Mouse (Mus musculus) ovary, adult 2 months (tissue): ENCODE results near the gene Mab21l1. TPM values are rescaled to one million over a fixed set of nuclear protein-coding genes. Genes with fewer than 3 reads are reported as not detected.

ENCODE experiments used
- polyA plus RNA-seq: library from polyadenylated mRNA; depleted of rRNA; stranded (reverse); fragments of >200 nt; gene quantifications from 2 replicates; pipeline ENCODE4 v1.2.3, GENCODE M21; 2012; rRNA removed

Mab21l1 gene
- polyA plus RNA-seq, result 0.11 TPM in 1 of 2 replicates, not detected in the other

GRCm38 (mm10) chr3:55782056-55782687, at the start of gene Mab21l1:
Gene Mab21l1, plus strand, starts transcription at chr3:55782510.

